Comparison of ENCODE assay signal across 12 mouse cellular contexts in the genomic region with DNA sequence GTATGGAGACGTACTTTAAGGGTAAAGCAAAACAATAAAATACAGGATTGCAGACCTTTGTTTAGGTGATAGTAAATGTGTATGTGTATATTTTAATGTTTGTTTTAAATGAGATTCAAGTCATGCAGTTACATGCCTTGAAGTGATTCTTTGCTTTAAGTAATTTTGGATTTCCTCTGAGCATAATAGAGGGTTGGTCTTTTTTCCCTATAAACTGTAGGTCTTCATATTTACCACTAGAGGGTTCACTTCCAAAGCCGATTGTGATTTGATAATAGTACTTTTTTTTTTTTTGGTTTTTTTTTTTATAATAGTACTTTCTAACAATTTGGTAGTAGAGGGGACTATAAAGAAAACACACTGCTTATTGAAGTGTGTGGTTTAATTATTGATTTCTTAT. TPM values are rescaled to one million over a fixed set of nuclear protein-coding genes. Genes with fewer than 3 reads are reported as not detected.
A peak's percentile ranks its signal among the peaks of the same experiment; 100 is the strongest.
DNase-seq lines count a peak whose midpoint lies in the region; ATAC-seq and TF ChIP-seq lines count a peak whose summit lies in the region.
"Had no signal": no experiment of that assay in that cellular context is flagged by ENCODE, and none has a peak within 500 bp of the region (broad histone marks: within the 10 kb centered on the region; RNA-seq: fewer than 3 reads in every experiment).

No protein-coding gene starts in this region.

- H3K36me3 ChIP-seq in midbrain, embryonic 11.5 days (ENCODE audit: control insufficient read depth, insufficient read depth, low read length): 0 out of 2 replicates have a peak, but pooled peaks cover 2% of the 10 kb centered on the region
- peaks cover 15% of the 10 kb centered on the region; the same call in 1 of the 2 replicates for H3K36me3 ChIP-seq in midbrain, embryonic 16.5 days (ENCODE audit: control insufficient read depth, insufficient read depth, low read length)

- 73% methylated on average over 2 of the region's 2 CpGs for WGBS in midbrain, embryonic 11.5 days
- 69% methylated on average over 2 of the region's 2 CpGs for WGBS in midbrain, embryonic 16.5 days

- H3K27ac ChIP-seq in gastrocnemius, adult 2 months: no peak overlapping the region
- no peak overlapping the region for H3K27ac ChIP-seq in midbrain, embryonic 11.5 days (ENCODE audit: low read depth, low read length)
- no peak overlapping the region for H3K27ac ChIP-seq in midbrain, embryonic 16.5 days (ENCODE audit: low read length)
- H3K27ac ChIP-seq: heart, embryonic 15.5 days; macrophage had no signal

- no peaks in the 10 kb centered on the region for H3K9me3 ChIP-seq in midbrain, embryonic 11.5 days (ENCODE audit: control insufficient read depth, low read length)
- no peaks in the 10 kb centered on the region for H3K9me3 ChIP-seq in midbrain, embryonic 16.5 days (replicated peaks; ENCODE audit: control insufficient read depth, low read length, poor library complexity, severe bottlenecking)
- H3K9me3 ChIP-seq: heart, embryonic 15.5 days had no signal

- no peak overlapping the region for H3K9ac ChIP-seq in midbrain, embryonic 11.5 days (ENCODE audit: low read length)
- H3K9ac ChIP-seq in midbrain, embryonic 16.5 days (ENCODE audit: low read depth, low read length): no peak overlapping the region
- H3K9ac ChIP-seq: heart, embryonic 15.5 days had no signal

- no peak for DNase-seq in gastrocnemius, adult 2 months
- DNase-seq in gastrocnemius, postnatal 36 days: no peak
- peak; percentile 75 for DNase-seq in midbrain, embryonic 11.5 days (ENCODE audit: low spot score, missing footprints)
- no peak for DNase-seq in yolk sac, embryonic 10.5 days (ENCODE audit: low spot score)
- no peak for DNase-seq in frontal cortex, postnatal 14 days (ENCODE audit: low spot score in 2 of 2)
- DNase-seq in spleen, postnatal 14 days (ENCODE audit: low spot score in 2 of 2): no peak
- DNase-seq: cerebellum, postnatal 25 days; kidney, postnatal 25 days had no signal

- intact Hi-C loops in gastrocnemius, adult 2 months (cut with DNase I): no loop called here
- intact Hi-C loops in gastrocnemius, postnatal 36 days (cut with DNase I): no loop called here

- H3K27me3 ChIP-seq in midbrain, embryonic 11.5 days (ENCODE audit: control insufficient read depth, insufficient read depth, low read length): no peaks in the 10 kb centered on the region
- no peaks in the 10 kb centered on the region for H3K27me3 ChIP-seq in midbrain, embryonic 16.5 days (ENCODE audit: control insufficient read depth, insufficient read depth, low read depth, low read length)
- H3K27me3 ChIP-seq: heart, embryonic 15.5 days had no signal

- no peaks in the 10 kb centered on the region for H3K4me1 ChIP-seq in midbrain, embryonic 11.5 days (ENCODE audit: control insufficient read depth, insufficient read depth, low read length)
- H3K4me1 ChIP-seq in midbrain, embryonic 16.5 days (ENCODE audit: control insufficient read depth, insufficient read depth, low read length): no peaks in the 10 kb centered on the region

- no peak overlapping the region for H3K4me2 ChIP-seq in midbrain, embryonic 11.5 days
- H3K4me2 ChIP-seq in midbrain, embryonic 16.5 days (ENCODE audit: low read length): no peak overlapping the region
- H3K4me2 ChIP-seq: heart, embryonic 15.5 days had no signal

- H3K4me3 ChIP-seq in gastrocnemius, adult 2 months: no peak overlapping the region
- H3K4me3 ChIP-seq in midbrain, embryonic 11.5 days (ENCODE audit: low read depth, low read length): no peak overlapping the region
- no peak overlapping the region for H3K4me3 ChIP-seq in midbrain, embryonic 16.5 days (ENCODE audit: low read depth, low read length)
- H3K4me3 ChIP-seq: heart, embryonic 15.5 days had no signal

- peak; percentile 66 for TF ChIP-seq CTCF in gastrocnemius, adult 2 months (IDR thresholded peaks at IDR 0.05)

- ATAC-seq in midbrain, embryonic 11.5 days (ENCODE audit: low FRiP score): peak; percentile 30; the same call in 1 of the 2 replicates
- ATAC-seq in midbrain, embryonic 16.5 days: no peak; the same call in 1 of the 2 replicates
- peak; percentile 88 for ATAC-seq in common myeloid progenitor, adult 5-6 weeks (replicated peaks; ENCODE audit: low read depth, poor library complexity, severe bottlenecking)

RNA-seq across cellular contexts. Expression of gene Ccnh, which starts 18.3 kb away (rescaled TPM):
- total RNA-seq in gastrocnemius, adult 2 months (2021): 10 to 100 TPM; 15.2 to 21.3 TPM
- 10 to 100 TPM; 17.6 to 20.4 TPM for total RNA-seq in gastrocnemius, postnatal 36 days (2021)
- 113 and 119 TPM in 2 replicates for polyA plus RNA-seq in midbrain, embryonic 11.5 days (2014; fragmentation: Nextera tagmentation; extraction: Ambion mirVana)
- 88.4 and 98.2 TPM in 2 replicates for polyA plus RNA-seq in midbrain, embryonic 16.5 days (2015; fragmentation: Nextera tagmentation; extraction: Ambion mirVana)
- total RNA-seq in common myeloid progenitor, adult 5-6 weeks (2017): 86.6 and 105 TPM in 2 replicates
